Mouse (Mus musculus): Measurements from ENCODE around the gene Impg1.

DNA sequence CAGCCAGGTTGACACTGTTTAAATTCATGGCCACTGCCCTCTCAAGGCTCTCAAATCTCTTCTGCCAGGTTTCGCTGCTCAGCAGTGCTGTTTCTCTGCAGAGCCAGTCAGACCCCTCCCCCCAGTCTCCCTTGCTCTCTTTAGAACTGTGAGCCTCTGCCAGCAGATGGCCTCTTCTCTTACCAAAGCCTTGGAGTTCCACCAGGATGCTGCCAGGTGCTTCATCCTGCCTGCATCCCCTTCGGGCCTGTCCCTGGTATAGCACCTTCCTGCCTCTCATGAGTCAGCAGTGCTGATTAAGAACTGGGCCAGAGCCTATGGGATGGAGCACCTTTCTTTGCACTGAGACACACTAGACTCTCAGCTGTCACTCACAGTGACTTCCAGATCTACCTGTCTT is 188.1 kb downstream of the Impg1 start:
- no peak for TF ChIP-seq CTCF (conservative IDR thresholded peaks at IDR 0.05; ENCODE audit: low read length)
- no peak for TF ChIP-seq POU5F1 (IDR thresholded peaks at IDR 0.05; ENCODE audit: borderline replicate concordance, low read length)
